Mouse (Mus musculus) heart, postnatal 4 days (tissue): ENCODE measurements at regions not wholly inside any gene's neighbourhood (a gene's known extent, or its start where the extent isn't known, plus 50 kb on each side); places are given as distances from the start of the nearest gene placed in this dataset.
A peak's percentile ranks its signal among the peaks of the same experiment; 100 is the strongest.

Experiments
- DNase-seq: peaks from one replicate; pipeline ENCODE4 v3.0.0; 2021

DNA sequence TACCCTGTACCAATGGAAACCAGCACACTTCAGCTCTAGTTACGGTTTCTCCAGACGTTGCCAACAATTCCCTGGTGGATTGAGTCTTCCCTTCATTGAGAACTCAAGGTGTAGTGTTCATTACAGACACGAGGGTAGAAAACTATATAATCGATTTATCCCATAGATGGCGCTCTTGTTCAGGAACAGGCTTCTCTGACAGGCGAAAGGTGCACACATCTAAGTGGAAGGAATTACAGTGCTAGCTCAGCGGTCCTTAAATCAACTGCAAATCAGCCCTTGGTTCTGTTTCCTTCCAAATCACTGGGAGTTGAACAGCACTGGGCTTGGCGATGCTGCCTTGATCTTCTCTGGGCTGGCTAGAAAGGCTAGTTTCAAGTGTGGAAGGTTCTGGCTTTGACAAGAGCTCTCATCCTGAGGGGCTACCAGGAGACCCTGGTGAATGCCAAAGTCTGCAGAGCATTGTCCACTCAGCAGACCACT is 161.1 kb downstream of the March11 start:
- DNase-seq = peak; percentile 24

DNA sequence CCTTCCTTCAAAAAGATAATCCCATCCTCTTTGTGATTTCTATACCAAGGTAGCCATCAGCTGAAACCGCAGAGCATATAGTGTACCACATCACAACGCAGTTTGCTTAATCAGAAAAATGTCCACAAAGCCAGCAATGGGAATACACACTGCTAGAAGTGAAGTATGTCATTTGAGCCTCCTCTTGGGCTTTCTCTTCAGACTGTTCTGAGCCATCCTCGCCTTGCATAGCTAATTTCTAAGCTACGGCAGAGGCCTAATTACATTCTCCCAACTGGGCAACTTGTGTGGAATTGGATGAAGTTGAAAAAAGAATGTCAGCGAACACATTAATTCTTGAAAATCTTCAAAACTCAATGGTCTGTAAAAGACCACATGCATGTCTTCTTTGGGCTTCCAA is 178.5 kb downstream of the March11 start:
- no peak for DNase-seq
